Mouse (Mus musculus) T-helper 1 cell (primary cell): ENCODE results near the gene Cxcl9.

Experiments used
- in situ Hi-C: fragments of 300-600 bp; cut with MboI, MseI; formaldehyde crosslinking; loops from one replicate; pipeline ENCODE4 v1.15.1; 2025; ENCODE audit warnings: high pct_unique_total_duplicates

Gene Cxcl9

GRCm38 (mm10) chr5:92282571-92282970, 45.3 kb downstream of the Cxcl9 start:
- in situ Hi-C loops, result no loop called here

GRCm38 (mm10) chr5:92278942-92279537, 48.8 kb downstream of the Cxcl9 start:
- in situ Hi-C loops, result no loop called here

GRCm38 (mm10) chr5:92277437-92278394, 50.2 kb downstream of the Cxcl9 start, which contains the start of gene Naaa:
TSS of gene Naaa (minus strand) at chr5:92278170.
- in situ Hi-C loops, result no loop called here
